Mouse (Mus musculus): ENCODE measurements around the gene Lig4.

- no peak for TF ChIP-seq TAL1 (IDR thresholded peaks at IDR 0.05; ENCODE audit: low read length)
- TF ChIP-seq GATA1 (IDR thresholded peaks at IDR 0.05; ENCODE audit: low read length): no peak
Observed at GRCm38 (mm10) chr8:9958338-9958737, 19.1 kb downstream of the Lig4 start.

Measured in erythroblast, embryonic 14.5 days (primary cell).